Mouse (Mus musculus) liver, adult 2 months (tissue): Measurements from ENCODE around the gene Spsb2. TPM values are rescaled to one million over a fixed set of nuclear protein-coding genes. Genes with fewer than 3 reads are reported as not detected.
"Not testable (repeated sequence)": the region's sequence is repeated elsewhere in the genome, so short reads cannot be mapped to it uniquely, and the experiment has no call there.

ENCODE experiments used
- DNase-seq: peaks from one replicate; pipeline ENCODE4 v3.0.0-alpha.2; 2011; ENCODE audit warnings: low read depth, low spot score; ENCODE audit errors: extremely low read depth
- H3K27ac ChIP-seq: fragments of 200-500 bp; replicated peaks from 2 replicates; pipeline ENCODE4 v1.5.1; 2012; ENCODE audit warnings: low read depth, mild to moderate bottlenecking, control low read depth, inconsistent platforms, low read length; ENCODE audit not compliant: insufficient read depth
- H3K27me3 ChIP-seq: fragments of 200-500 bp; 2 replicates; pipeline ENCODE4 v1.6.1; 2012; ENCODE audit warnings: mild to moderate bottlenecking, moderate library complexity, low read length, inconsistent platforms; ENCODE audit not compliant: control insufficient read depth, insufficient read depth
- H3K36me3 ChIP-seq: fragments of 200-500 bp; 2 replicates; pipeline ENCODE4 v1.6.1; 2012; ENCODE audit warnings: low read length, inconsistent platforms; ENCODE audit not compliant: control insufficient read depth, insufficient read depth
- H3K4me1 ChIP-seq: fragments of 200-500 bp; 2 replicates; pipeline ENCODE4 v1.6.1; 2011; ENCODE audit warnings: low read length; ENCODE audit not compliant: control insufficient read depth, insufficient read depth
- H3K4me3 ChIP-seq: fragments of 200-500 bp; 2 replicates; pipeline ENCODE4 v1.5.1; 2011; ENCODE audit warnings: low read depth, mild to moderate bottlenecking, control low read depth, low read length, moderate library complexity; ENCODE audit not compliant: insufficient read depth
- H3K79me2 ChIP-seq: fragments of 200-500 bp; 2 replicates; pipeline ENCODE4 v1.6.1; 2012; ENCODE audit warnings: inconsistent platforms, mild to moderate bottlenecking, low read length, moderate library complexity; ENCODE audit not compliant: control insufficient read depth, insufficient read depth
- H3K9ac ChIP-seq: fragments of 200-500 bp; 2 replicates; pipeline ENCODE4 v1.6.1; 2012; ENCODE audit warnings: low read depth, mild to moderate bottlenecking, control low read depth, inconsistent platforms, low read length
- CTCF ChIP-seq: fragments of 200-500 bp; IDR thresholded peaks from 2 replicates; pipeline ENCODE4 v1.5.1; 2011; ENCODE audit warnings: low read depth, low read length, control low read depth
- POLR2A ChIP-seq: fragments of 200-500 bp; IDR thresholded peaks from 2 replicates; pipeline ENCODE4 v1.6.1; 2011; ENCODE audit warnings: low read length, control low read depth; ENCODE audit not compliant: insufficient read depth; ENCODE audit errors: extremely low read depth
- WGBS: fragments of 180-500 bp; shearing (Covaris S2); methylation state at CpG from one replicate; pipeline ENCODE4 v1.1.7; 2018; 5-methylcytosine and 5-hydroxymethylcytosine counted together
- polyA plus RNA-seq: library from polyadenylated mRNA; depleted of rRNA; stranded (reverse); fragments of >200 nt; gene quantifications from 2 replicates; pipeline ENCODE4 v1.2.3, GENCODE M21; 2012
- total RNA-seq: library from RNA; depleted of rRNA; stranded (reverse); fragments of >200 nt; gene quantifications from 2 replicates; pipeline ENCODE4 v1.2.3, GENCODE M21; 2014

Spsb2 gene
- total and polyA plus RNA-seq, 2 experiments: 9.9 to 20.1 TPM

GRCm38 (mm10) chr6:124822049-124822448, 13.6 kb downstream of the Spsb2 start:
- Histone ChIP-seq H3K36me3 (peaks cover 41% of the 10 kb centered on the region), H3K79me2 (no peaks in the 10 kb centered on the region), H3K4me1 (no peaks in the 10 kb centered on the region), H3K27me3 (no peaks in the 10 kb centered on the region), H3K9ac (no peak overlapping the region), H3K27ac (no peak overlapping the region), H3K4me3 (no peak overlapping the region)
- 98% methylated on average over 4 of the region's 4 CpGs for WGBS
- no peak for TF ChIP-seq CTCF
- DNase-seq: no peak

- peak; percentile 75 for DNase-seq
- TF ChIP-seq CTCF: no peak
- no peak for TF ChIP-seq POLR2A
- Histone ChIP-seq H3K36me3 (peaks cover 13% of the 10 kb centered on the region), H3K79me2 (no peaks in the 10 kb centered on the region), H3K27ac (peak overlapping the region; percentile 15; the same call in 1 of the 2 replicates), H3K27me3 (no peaks in the 10 kb centered on the region), H3K4me1 (peaks cover 7% of the 10 kb centered on the region; the same call in 1 of the 2 replicates), H3K4me3 (peak overlapping the region; percentile 39), H3K9ac (peak overlapping the region; percentile 29; the same call in 1 of the 2 replicates)
- 18% methylated on average over 10 of the region's 10 CpGs for WGBS
These were observed 19.7 kb downstream of the Spsb2 start for GRCm38 (mm10) chr6:124828101-124828592.

GRCm38 (mm10) chr6:124828868-124829798, 20.7 kb downstream of the Spsb2 start, which contains the start of the genes Usp5 and Cdca3:
TSS of gene Usp5 (minus strand) at chr6:124829484.
TSS of gene Cdca3 (plus strand) at chr6:124829547.
- Histone ChIP-seq H3K4me3 (peak within 1 kb of the TSS; percentile 70), H3K36me3 (peaks cover 6% of the 10 kb centered on the region; the same call in 1 of the 2 replicates), H3K27me3 (no peaks in the 10 kb centered on the region), H3K27ac (peak within 1 kb of the TSS; percentile 78), H3K79me2 (no peaks in the 10 kb centered on the region), H3K4me1 (peaks cover 7% of the 10 kb centered on the region; the same call in 1 of the 2 replicates), H3K9ac (peak within 1 kb of the TSS; percentile 75)
- peak; percentile 100 for DNase-seq
- peak; percentile 48; the same call in 1 of the 2 replicates for TF ChIP-seq POLR2A
- no peak for TF ChIP-seq CTCF
- WGBS: under 1% methylated on average over 55 of the region's 55 CpGs

GRCm38 (mm10) chr6:124829799-124830700, 21.6 kb downstream of the Spsb2 start:
- H3K4me3 ChIP-seq: peak overlapping the region; percentile 70
- peak overlapping the region; percentile 48; the same call in 1 of the 2 replicates for H3K9ac ChIP-seq
- peak; percentile 93 for DNase-seq
- no peaks in the 10 kb centered on the region for H3K27me3 ChIP-seq
- H3K79me2 ChIP-seq: no peaks in the 10 kb centered on the region
- TF ChIP-seq CTCF: peak; percentile 25; the same call in 1 of the 2 replicates
- TF ChIP-seq POLR2A: 0 out of 2 replicates have a peak, but pooled peaks have one; percentile 20
- H3K36me3 ChIP-seq: no peaks in the 10 kb centered on the region
- peaks cover 7% of the 10 kb centered on the region; the same call in 1 of the 2 replicates for H3K4me1 ChIP-seq
- WGBS: 1% methylated on average over 38 of the region's 38 CpGs
- peak overlapping the region; percentile 60 for H3K27ac ChIP-seq

GRCm38 (mm10) chr6:124831199-124831598, 22.7 kb downstream of the Spsb2 start:
- H3K36me3 ChIP-seq, H3K9ac ChIP-seq, H3K27ac ChIP-seq, DNase-seq, H3K79me2 ChIP-seq, H3K4me1 ChIP-seq, H3K4me3 ChIP-seq, H3K27me3 ChIP-seq: not testable (repeated sequence)
- WGBS: 94% methylated on average over 4 of the region's 4 CpGs
